Mouse (Mus musculus): ENCODE results near the gene Gemin6.

DNA sequence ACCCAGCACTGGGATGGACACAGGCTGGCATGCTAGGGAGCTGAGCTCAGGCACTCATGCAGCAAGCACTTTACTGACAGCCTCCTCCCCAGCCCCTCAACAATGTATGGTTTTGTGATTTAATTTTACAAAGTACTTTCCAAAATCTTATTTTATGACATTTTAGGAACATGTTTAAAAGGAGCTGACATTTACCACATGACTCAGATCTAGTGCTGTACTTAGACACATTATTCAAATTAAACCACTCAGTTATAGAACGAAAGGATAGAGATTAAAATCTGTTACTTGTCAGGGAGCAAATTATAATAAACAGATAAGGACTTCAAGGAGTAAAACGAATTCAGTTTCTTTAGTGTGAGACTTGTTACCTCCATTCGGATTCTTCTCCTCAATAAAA lies 11.2 kb downstream of the Gemin6 start:
- TF ChIP-seq CTCF (IDR thresholded peaks at IDR 0.05; ENCODE audit: borderline replicate concordance, insufficient read depth, low read length) (no peak), POLR2A (IDR thresholded peaks at IDR 0.05; ENCODE audit: low read depth, low read length) (no peak)
